Mouse (Mus musculus) mesoderm, embryonic 11.5 days (tissue): ENCODE measurements at regions not wholly inside any gene's neighbourhood (a gene's known extent, or its start where the extent isn't known, plus 50 kb on each side); places are given as distances from the start of the nearest gene placed in this dataset.
"Not testable (repeated sequence)": the region's sequence is repeated elsewhere in the genome, so short reads cannot be mapped to it uniquely, and the experiment has no call there.

Experiments
- DNase-seq: peaks from one replicate; pipeline ENCODE4 v3.0.0-alpha.2; 2012; ENCODE audit warnings: low read depth, low spot score

DNA sequence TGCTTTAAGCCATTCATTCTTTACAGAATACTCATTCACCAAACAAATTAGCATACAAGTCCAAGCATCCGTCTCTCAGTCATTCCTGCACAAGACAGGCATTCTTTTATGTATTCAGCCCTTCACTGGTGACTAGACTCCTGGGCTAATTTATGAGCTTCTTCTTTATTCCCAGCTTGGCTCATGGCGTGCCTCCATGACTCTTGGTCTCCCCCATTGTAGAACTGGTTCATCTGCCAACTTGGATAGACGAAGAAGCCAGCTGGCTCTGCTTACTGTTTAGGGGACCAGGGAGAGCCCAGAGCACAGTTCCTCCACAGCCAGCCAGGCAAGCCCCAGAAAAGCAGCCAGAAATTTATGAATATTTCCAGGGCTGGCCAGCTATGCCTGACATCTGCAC, 421.2 kb upstream of the N6amt1 start:
- no peak for DNase-seq

DNA sequence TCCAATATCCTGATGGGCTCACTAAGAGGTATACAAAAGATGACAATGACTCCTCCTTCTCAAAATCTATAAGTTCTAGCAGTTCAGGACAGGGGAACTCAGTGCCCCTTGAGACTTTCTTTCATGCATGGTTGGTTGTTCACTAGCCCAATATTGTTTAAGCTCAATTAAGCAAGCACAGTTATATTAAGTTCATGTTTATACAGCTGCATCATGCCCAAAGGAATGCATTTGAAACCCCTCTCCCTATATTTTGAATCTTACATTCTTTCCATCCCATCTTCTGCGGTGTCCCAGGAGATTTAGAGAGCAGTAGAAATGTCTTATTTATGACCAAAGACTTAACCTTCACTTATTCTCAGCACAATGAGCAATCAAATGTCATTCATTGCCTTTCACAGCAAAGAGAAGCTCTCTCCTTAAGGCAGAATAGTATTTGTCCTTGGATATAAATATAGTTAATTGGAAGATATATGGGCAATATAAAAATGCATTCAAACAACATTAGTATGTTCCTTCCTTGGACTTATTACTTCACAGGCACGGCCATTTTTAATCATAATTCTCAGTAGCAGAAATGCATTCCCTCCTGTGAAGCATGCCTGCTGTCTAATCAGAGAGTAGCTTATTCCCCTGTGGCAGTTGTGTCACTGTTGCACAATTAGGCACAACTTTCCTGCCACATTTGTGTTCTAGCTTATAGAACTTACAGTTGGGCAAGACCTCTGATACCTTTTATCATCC, 455.8 kb upstream of the N6amt1 start:
- peak; percentile 60 for DNase-seq

DNA sequence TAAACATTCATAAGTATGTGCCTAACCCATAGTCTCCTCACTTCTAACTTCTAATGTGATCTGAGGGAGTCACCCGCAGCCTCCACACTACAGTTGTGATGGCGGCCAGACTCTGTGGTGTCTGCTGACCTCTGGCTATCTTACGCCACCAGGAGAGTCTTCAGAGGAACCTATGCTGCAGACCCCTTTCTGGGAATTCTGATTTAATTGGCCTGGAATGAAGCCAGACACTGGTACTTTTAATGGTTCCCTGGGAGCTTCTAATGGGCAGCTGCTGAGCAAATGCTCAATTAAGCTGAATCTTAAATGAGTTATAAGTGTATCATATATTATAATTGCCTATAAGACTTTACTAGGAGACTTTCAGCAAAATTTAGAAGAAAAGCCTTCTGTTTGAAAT, 459.0 kb upstream of the N6amt1 start:
- DNase-seq = no peak

DNA sequence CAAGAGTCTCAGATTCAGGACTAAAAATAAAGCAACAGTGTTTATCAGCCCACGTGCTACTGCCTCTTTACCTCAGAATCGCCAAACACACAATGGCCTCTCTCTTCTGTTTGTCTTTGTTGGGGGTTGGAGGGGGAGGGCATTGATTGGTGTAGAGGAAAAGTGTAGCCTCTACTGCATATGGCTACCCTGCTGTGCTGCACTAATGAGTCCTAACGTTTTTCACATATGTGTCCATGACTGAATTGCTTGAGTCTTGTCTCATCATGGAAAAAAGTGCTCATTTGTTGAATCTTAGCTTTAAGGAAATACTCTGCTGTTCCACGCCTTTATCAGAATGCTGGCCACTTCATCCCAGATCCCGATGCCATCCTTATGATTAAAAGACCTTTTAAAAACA, 459.7 kb upstream of the N6amt1 start:
- no peak for DNase-seq

DNA sequence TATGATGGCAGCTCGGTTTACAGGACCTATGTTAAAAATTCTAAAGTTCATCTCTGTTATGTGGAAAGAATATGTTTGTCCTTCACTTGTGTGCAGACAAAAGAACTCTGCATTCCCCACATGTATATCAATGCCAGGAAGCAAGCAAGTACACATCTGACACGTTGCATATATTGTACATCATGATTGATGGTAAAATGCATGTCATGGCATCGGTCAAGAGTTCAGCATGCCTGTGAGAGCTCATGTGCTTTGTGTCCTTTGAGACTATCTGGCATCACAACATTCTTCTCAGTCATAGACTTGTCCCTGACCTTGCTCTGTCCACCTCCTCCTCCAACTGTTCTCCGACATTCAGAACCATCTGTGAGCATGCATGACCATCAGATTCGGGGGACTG, 465.6 kb upstream of the N6amt1 start:
- no peak for DNase-seq

DNA sequence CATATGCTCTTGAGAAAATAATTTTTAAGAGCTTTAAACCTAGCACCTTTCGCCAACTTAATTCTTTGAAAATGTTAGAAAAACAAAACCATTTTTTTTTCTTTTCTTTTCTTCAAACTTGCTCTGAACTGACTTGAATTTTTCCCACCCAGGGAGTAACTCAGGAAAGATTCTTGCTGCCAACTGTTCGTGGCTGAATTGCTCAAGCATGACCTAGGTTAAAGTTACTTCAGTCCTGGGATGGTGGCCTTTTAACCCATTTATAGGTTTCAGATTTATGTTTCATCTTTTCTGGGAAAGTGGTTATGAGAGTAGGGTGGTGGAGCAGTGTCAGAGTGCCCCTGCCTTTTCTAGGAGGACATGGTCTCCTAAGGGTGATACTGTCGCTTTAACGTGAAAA, 466.4 kb upstream of the N6amt1 start:
- no peak for DNase-seq

DNA sequence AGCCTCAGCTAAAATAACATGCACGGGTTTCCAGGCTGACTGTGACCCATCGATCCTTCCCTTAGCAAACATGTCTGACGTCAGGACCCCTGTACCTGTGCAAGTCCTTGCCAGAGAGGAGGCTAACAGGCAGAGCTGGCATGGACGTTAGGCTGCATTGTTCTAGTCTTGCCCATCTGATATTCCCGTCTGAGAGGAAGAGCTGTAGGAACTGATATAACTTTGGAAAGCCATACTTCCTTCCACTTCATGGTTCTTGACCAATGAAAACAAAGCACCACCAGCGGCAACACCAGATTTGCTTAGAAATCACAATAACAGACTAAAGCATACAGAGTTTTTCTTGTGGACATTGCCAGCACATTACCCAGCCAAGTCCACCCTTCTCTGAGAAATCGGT, 470.1 kb upstream of the N6amt1 start:
- no peak for DNase-seq

DNA sequence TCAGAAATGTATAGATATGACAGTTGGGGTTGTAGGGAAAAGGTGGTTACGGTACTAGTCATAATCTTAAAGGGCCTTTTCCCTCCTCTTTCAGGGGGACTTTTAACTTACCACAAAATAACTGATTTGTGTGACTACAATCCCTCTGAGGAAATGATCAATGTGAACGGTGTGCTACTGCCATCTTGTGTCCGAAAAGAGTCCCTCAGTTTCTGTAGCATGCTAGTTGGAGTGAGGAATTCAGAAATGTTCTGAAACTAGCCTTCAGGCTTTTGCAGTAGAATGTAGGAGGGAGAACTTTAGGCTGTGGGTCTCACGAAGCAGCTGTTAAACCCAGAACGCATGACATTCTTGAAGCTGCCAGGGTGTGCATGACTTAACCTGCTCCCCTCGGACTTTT, 471.5 kb upstream of the N6amt1 start:
- peak; percentile 82 for DNase-seq

DNA sequence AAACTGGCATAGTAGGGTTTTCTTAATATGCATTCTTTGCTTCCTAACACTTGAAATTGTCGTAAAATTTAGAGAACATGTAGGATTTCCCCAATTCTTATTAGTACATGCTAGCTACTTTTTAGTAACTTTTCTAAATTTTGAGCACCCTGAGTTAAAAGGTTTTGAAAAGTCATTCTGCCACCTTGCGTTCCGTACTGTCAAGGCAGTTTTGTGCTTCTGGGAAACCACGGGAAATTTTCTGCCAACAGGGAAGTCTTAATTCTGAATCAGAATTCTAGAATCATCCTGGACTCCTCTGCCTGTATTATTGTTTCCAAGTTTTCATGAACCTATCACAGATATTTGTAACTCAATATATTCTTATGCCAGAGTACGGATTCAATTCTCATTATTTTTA, 472.4 kb upstream of the N6amt1 start:
- no peak for DNase-seq

DNA sequence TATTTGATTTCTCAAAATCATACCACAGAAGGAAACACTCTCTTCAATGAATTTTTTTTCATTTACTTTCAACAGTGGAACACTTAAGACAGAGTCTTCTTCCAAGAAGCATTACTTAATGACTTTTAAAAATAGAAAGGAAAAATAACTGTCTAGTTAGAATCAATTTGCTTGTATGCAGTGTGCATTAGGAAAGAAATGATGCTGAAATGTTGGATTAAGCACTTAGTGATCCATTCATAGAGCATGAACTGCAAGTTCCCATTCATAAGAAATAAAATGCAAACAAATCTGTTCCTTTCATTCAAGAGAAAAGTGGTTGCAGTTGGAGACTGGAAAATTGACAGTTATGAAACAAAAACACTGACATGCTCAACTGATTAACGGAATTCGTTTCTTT, 493.2 kb upstream of the N6amt1 start:
- DNase-seq = no peak

DNA sequence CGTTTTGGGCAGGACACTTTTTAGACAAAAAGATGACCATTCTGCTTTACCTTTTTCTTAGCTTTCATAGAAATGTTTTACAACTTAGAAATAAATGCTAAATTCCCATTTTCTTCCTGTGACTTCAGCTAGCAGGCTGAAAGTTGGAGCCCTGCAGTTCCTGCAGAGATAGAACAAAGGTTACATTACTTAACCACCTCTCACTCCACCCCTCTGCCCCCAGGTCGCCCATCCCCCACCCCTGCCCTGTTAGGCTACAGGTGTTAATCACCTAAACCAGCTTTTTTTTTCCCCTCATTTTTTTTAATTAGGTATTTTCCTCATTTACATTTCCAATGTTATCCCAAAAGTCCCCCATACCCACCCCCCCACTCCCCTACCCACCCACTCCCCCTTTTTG, 498.1 kb upstream of the N6amt1 start:
- no peak for DNase-seq

DNA sequence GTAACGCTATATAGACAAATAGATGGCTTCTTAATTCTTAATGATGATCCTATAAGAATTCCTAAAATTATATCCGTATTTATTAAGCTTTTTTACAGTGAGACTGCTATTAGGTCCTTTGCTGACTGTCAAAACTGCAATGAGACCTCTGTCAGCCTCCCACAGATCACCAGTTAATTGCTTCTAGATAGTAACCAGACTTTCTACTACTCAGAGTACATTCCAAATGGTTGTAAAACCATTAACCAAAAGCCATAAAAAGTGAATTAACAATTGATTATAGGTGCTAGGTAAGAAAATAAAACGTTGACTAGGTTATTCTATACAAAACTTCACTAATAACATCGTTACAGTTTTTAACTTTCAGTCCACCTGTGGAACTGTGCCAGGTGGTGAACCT, 498.7 kb upstream of the N6amt1 start:
- DNase-seq = no peak

DNA sequence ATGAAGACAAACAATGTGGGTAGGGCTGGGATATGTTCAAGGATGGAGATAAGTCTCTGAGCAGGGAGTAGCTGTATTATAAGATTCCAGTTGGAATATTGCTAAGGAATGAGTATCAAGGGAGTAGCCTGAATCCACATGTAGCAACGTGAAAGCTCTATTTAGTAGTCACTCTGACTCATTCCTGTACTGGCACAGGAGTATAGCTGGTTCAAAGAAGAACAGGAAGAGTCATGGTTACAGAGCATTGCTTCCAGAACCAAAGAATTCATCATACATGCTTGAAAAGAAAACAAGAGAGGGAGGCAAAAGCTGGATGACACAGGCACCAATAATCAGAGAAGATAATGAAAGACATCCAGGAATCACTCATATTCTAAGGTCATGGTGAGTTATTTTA, 500.6 kb upstream of the N6amt1 start:
- no peak for DNase-seq

DNA sequence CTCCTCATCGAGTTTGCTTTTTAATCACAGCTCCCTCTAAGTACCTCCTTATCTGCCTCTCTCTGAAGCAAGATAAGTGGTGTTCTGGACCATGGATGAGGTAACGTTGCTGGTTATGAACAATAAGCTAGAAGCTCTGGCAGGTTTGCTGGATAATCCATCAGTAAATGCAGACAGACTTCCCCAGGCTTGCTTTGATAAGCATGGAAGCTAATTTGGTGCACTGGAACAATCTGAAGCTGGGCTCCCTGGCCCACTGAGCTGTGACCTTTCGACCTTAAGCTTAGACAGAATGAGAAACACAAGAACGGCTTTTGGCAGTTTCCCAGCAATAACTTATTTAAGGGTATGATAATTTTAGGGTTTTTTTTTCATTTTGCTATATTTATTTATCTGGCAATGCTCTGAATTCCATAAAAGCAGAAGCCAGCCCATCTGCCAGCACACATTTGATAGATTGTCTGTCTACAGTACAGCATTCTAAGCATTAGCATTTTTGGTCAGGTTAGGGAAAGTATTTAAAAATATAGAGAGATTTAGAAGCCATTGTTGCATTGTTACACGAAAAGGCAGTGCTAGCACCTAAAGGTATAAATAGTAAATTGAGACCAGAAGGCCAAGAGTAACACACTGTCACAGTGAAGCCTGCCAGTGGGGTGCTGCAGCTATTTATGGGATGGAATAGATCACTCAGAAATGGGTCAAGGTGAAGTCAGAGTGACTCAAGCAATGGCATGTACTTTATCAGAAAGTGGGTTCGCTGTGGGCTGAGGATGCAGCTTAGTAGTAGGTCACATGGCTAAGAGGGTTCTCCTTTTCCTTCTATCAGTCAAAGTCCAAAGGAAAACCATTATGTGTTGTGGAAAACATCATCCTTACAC, 515.3 kb upstream of the N6amt1 start:
- DNase-seq = peak; percentile 43

DNA sequence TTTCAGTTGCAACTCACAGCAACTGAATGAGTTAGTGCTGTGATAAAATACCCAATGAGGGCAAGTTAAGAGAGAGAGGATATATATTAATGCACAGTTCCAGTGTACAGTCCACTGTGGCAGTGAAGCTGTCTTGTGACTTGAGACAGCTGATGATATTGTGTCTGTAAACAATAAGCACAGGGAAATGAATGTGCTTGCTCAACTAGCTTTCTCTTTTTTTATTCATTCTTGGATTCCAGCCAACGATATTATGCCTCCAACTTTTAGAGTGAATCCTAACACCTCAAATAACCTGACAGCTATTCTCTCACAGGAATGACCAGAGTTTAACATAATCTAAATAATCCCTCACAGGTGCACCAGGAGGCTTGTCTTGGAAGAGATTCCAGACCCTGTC, 526.3 kb upstream of the N6amt1 start:
- no peak for DNase-seq

DNA sequence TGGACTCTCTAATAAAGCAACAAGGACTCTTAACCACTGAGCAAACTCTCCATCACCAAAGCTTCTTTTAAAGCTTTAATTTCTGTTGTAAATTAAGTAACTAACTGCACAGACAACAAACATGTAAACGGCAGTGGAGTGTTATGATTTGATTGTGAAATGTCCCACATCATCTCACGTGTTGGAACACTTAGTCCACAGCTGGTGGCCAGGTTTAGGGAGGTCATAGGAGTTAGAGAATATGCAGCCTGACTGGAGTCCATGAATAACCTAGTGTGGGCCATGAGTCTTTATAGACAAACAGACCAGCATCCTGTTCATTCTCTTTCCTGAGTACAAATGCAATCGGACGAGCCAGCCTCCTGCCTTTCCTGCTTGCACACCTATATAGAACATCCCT, 527.3 kb upstream of the N6amt1 start:
- no peak for DNase-seq

DNA sequence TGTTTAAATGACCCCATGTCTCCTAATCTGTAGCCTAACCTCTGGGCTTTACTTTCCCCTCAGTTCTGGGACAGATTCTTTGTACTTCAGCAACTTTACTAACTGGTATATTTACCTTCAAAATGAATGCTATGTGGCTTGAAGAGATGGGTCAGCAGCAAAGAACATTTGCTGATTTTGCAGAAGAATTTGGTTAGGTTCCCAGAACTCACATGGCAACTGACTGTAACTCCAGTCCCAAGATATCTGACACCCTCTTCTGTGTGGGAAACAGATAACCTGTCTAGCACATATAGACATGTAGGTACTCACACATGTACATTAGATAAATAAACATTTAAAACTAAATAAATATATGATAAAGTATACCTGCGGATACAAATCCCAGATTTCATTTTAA, 530.5 kb upstream of the N6amt1 start:
- no peak for DNase-seq

DNA sequence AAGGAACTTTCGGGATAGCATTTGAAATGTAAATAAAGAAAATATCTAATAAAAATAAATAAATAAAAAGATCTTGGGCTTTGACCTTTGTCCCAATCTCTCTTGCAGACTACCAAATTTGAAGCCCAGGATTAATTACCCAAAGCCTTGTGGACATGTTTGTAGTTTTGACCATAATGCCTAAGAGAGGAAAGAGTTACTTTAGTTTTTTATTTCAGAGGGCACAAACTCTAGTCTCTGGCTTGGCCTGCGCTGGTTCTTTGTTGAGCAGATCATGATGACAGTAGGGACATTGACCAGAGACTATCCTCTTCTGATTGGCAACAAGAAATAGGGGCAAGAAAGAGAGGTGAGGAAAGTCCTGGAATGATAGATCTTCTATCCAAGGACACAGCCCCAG, 532.4 kb upstream of the N6amt1 start:
- DNase-seq = no peak

DNA sequence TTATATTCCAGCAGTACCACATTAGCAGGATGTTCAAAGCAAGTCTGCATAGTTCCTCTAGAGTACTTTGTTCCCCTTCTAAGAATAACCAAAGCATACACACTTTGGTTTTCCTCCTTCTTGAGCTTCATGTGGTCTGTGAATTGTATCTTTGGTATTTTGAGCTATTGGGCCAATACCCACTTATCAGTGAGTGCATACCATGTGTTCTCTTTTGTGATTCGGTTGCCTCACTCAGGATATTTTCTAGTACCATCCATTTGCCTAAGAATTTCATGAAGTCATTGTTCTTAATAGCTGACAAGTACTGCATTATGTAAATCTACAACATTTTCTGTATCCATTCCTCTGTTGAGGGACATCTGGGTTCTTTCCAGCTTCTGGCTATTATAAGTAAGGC, 535.3 kb upstream of the N6amt1 start:
- not testable (repeated sequence) for DNase-seq

DNA sequence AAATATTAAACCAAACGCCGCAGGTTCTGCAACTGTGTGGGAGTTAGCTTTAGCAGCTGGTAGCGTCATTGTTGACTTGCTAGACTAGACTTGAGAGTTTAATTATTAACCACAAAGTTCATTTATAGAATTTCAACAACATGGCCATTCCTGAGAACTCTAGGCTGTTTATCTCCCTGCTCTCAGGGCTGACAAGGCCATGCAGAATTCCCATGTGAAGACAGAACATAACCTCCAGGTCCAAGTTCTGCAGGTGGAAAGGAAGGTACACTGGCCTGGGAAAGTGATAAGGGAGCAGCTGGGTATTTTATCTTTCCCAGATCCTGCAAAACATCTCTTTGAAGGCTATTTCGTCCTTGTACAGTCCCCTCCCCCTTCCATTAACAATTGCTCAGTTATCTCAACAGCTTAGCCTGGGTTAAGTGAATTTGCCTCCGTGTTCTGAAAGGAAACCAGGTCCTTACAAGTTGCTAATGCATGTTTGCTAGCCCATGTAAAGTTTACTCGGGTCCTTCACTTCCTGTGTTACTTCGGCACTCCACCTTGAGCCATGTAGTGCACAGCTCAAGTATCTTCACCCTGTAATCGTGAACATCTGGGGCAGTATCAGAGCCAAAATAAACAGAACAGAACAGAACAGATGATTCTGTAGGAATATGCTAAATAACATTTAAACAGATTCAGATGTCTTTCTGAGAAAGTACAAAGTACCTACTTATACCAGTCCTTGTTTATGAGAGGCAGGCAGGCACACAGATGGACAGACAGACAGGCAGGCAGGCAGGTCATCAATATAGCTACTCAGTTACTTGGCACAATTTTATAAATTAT, 537.0 kb upstream of the N6amt1 start:
- DNase-seq = no peak

DNA sequence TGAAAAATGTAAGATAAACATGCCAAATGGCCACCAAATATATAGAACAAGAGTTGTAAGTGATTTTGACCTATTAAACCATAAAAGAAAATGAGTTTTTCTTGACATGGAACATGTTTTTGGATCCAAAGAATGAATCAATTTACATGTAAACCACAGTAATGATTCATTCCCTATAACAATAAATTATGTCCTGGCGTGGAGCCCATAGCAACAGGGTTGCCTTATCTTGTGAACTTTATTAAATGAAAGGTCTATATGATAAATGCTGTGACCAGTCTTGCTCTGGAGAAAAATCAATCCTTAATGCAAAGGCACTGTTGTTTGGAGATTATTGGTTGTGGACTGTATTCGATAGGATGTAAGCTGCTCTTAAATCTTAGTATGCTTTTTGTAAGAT, 538.0 kb upstream of the N6amt1 start:
- no peak for DNase-seq

DNA sequence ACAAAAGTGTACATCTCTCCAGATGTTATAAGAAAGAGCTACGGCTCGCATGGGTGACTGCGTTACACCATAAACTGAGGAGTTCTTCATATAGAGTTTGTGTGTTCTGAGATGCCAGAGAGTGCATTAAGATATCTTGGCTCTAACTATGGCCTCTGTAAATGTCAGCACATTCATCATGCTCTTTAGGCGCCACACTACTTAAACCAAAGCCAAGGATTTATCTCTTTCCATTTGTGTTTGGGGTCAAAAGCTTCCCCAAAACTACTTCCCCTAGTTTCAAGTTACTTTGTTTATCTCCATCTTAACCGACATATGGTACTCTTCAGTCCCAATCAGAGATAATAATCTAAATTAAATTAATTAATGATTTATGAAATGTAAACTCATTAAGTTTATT, 541.3 kb upstream of the N6amt1 start:
- peak; percentile 23 for DNase-seq
